Mouse (Mus musculus) right cerebral cortex, adult 2 months (tissue): ENCODE measurements around the gene Igfn1.

Source experiments
- DNase-seq, 2 experiments: peaks; one replicate each; pipeline ENCODE4 v3.0.0; 2021 to 2022; ENCODE audit warnings: low spot score in 2 of 2

Gene Igfn1

DNA sequence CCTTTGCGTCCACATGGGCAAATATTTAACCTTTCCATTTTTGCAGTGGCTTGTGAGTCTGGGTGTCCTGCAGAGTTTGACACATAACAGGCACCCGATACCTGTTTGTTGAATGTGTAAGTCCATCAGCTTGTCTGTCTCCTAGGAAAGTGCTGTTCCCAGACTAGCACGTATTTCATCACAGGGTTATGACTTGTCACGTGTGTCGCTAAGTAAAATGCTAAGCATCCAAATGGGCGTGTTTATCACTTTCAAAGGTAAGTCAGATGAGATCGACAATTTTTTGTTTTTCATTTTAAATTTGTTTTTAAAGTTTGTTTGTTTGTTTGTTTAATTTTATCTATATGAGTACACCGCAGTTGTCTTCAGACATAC is 2.0 kb upstream of the Igfn1 start:
- DNase-seq: no peak

- peak; percentile 67 to 68 for DNase-seq
Measured at GRCm38 (mm10) chr1:136007211-136008158, 1.3 kb upstream of the Igfn1 start, which contains the start of gene Tmem9. Gene Tmem9 (plus strand): TSS chr1:136008150.

DNA sequence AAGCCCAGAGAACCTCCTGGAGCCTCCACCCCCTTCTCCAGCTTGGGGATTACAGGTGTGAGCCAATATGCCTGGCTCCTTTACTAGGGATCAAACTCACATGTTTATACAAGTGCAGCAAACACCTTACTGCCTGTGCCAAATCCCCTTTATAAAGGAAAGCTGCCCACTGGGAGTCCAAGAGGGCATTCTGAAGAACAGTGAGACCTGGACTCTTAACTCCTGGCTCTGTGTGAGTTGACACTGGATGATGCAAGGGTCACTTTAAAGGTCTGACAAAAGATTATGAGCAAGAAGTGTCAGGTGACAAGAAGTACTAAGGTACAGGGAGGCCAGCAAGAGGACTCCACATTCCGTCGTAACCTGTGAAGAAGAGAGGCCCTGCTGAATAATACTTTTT is 4.7 kb downstream of the Igfn1 start:
- no peak for DNase-seq

DNA sequence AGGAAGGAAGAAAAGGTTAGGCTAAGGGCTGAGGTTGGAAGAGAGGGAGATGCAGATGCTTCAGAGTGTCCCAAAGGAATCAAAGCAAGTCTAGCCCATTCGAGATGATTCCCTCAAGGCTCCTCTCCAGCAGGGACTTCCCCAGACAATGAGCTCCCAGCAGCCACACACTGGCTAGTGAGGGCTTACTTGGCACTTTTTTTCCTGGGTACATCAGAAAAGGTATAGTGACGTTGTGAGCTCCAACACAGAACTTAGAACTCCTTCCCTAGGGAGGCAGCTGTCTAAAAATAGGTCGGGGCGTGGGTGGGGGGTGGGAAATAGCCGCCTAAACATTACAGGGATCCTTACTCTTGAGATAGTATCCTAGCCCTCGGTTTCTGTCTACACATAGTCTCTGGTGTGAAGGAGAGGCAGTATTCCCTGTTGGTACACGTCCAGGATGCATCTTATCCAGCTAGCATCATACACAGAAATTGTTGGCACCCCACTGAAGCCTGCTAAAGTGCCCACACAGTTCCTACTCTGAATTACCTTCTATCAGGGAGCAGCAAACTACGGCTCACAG is 6.3 kb downstream of the Igfn1 start:
- DNase-seq: no peak

- DNase-seq: no peak
Measured at GRCm38 (mm10) chr1:135997537-135997936, 8.6 kb downstream of the Igfn1 start.

DNA sequence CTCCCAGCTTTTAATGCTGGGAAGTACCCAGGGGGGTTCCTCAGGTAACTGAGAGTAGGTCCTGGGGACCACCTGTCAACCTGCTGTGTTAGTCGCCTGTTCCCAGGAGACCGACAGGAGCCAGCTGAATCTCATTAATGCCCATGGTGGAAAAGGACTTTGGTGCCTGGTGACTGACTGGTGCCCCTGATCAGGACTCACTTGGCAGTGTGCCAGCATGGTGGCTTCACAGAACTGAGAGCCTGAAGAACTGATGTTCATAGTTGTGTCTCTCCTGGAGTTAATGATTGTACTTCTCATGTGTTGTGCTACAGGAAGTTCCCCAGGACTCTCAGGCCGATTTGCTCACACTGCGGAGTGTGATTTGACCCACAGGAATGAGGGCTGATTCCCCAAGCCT is 12.7 kb downstream of the Igfn1 start:
- no peak for DNase-seq

DNA sequence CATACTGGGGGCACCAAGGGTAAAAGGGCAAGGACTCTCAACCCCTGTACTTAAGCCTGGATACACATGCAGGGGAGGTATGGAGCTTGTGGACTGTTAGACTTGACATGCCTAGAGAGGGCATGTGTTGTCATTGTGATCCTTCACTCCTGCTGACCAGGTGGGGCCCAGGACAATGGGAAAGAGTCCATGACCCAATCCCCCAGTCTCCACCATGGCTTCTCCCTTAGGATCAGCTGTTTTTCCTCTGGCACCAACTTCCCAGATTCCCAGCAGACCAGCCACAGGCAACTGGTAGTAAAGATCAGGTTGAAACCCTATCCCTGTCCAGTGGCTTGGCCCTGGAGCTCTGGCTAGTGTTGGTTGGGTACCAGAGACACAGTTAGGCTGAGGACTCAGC is 16.3 kb downstream of the Igfn1 start:
- no peak for DNase-seq

- DNase-seq: no peak
Measured at GRCm38 (mm10) chr1:135984105-135984504, 22.0 kb downstream of the Igfn1 start.

DNA sequence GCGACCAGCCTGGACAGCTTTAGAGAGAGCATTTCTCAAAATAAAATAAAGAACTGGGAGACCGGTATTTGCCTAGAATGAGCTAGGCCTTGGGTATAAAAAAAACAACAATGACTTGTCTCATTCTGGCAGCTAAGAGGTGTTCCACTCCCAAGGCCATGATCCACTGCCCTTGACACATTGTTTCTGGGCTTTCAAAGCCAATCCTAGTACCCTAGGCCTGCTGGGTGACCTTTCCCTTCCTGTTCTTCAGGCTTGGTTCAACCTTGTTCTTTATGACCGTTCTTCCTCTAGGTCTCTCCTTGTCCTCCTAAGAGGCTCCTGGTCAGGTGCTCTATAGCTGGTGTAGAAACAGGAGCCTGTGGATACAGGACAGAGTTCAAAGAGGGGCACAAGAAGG is 33.6 kb downstream of the Igfn1 start:
- DNase-seq: no peak

GRCm38 (mm10) chr1:135970486-135970885 is 35.7 kb downstream of the Igfn1 start:
- DNase-seq: no peak

- DNase-seq: no peak
Measured at GRCm38 (mm10) chr1:135967739-135968138, 38.4 kb downstream of the Igfn1 start.

DNA sequence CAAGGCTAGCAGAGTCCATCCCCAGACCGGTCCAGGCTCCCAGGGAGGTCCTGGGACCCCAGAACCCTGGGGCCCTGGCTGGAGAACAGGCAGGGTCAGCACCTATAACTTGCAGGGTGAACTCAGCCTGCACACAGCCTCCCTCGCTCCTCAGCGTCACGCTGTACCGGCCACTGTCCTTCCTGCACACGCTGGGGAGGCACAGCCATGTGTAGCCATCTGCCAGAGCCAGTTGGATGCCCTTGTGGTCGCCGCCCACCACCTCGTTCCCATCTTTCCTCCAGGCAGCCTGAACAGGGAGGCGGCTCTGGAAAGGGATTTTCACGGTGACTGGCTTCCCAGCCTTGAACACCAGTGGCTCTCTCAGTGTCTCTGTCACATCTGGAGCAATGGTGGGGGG is 41.6 kb downstream of the Igfn1 start:
- peak in 1 of 2 experiments; percentile 33 for DNase-seq

DNA sequence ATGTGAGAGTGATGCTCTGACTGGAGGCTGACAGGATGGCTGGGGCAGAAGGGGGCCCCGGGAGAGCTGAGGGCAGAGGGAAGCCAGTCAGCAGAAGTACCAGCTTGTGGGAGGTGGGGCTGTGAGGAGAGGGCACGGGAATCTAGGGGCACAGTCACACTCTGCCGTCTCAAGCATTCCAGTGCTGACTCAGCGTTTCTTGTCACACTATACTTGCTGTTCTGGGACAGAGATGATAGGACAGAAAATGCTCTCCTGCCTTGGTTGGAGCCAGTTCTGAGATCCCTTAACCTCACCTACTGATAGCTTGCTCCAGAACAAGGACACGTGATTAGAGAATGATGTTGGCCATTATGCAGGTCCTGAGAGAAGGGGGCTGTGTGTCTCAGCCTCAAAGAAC is 43.0 kb downstream of the Igfn1 start:
- DNase-seq: no peak

DNA sequence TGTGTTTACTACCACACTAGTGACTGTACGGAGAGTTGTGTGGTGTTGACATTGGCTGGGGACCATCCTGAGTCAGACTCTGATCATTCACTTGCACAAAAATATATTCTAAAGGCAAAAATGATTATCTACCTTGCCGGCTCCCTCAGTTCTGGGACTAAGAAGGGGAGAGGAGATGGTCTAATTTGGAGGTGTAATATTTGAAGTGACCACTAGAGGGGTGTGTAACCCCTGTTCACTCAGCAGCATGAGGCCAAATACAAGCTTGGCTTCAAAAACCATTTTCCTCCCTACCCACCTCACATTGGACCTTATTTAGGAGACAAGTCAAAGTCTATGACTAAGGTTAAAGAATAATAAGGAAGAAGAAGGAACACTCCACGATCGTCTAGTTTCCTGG is 47.7 kb downstream of the Igfn1 start:
- peak in 1 of 2 experiments; percentile 31 for DNase-seq

DNA sequence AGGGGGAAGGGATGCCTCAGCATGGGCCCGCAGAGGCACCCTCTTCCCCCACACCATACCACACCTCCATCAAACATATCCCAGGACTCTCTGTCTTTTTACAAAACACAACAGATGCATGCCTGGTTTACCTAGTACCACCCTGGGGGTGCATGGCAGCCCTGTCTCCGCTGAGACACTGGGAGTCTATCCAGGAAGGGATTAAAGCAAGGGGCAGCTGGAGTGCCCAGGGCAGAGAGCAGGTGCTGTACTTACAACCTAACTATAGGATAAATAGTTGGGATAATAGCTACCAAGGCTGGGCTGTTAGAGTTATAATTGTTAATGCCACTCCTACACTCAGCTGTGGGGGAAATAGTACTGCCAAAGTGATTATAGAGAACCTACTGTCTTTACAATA is 57.3 kb downstream of the Igfn1 start:
- no peak for DNase-seq

DNA sequence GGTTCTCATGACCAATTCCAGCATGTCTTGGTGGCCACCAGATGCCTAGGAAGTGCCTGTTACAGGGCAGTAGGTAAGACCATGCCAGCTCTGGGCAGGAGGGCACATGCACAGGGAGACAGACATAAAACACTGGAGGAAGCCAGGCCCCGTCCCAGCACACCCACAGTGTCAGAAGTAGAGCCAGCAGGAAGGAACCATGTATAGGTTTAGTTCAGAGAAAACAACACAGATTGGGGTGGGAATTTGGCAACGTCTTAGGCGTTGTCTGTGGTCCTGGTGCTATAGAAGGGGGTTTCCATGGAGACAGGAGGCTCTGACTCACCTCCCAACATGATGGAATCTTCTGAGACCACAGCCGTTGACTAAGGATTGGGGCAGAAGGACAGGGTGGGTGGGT is 59.9 kb downstream of the Igfn1 start:
- DNase-seq: peak; percentile 43

GRCm38 (mm10) chr1:135945711-135946110 is 60.4 kb downstream of the Igfn1 start:
- DNase-seq: peak; percentile 42 to 44

DNA sequence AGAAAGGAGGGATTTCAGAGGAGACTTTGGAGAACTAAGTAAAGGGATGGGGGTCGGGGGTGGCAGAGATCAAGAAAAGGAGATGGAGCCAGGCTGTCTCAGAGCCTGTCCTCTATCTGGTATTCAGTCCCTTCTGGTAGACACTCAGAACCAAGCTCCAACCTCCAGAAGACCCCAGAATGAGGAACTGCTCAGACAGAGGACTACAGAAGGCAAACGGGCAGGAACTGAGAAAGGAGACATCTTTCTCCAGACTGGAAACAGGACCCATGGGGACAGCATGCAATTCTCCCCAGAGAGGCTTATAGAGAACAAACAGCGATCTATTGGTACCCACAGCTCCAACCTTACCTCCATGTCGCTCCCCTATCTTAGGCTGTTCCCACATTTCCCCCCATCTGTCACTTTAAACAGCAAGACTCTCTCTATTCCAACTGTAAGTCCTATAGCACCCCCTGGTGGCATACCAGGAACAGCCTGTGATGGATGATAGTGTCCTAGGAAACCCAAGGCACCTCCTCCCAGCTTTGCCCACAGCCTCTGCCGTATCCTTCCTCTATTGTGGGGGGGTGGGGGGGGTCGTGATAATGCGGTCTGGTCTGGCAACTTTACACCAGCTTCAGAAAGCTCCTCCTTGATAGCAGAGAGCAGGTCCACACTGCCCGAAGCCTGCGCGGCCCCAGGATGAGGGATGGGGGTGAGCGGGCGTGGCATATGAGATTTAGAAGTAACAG is 61.4 kb downstream of the Igfn1 start:
- DNase-seq: peak; percentile 87 to 95

- no peak for DNase-seq
Measured at GRCm38 (mm10) chr1:135943713-135944112, 62.4 kb downstream of the Igfn1 start.

GRCm38 (mm10) chr1:135942116-135942515 is 64.0 kb downstream of the Igfn1 start:
- DNase-seq: no peak

GRCm38 (mm10) chr1:135941259-135942006 is 64.7 kb downstream of the Igfn1 start:
- no peak for DNase-seq

DNA sequence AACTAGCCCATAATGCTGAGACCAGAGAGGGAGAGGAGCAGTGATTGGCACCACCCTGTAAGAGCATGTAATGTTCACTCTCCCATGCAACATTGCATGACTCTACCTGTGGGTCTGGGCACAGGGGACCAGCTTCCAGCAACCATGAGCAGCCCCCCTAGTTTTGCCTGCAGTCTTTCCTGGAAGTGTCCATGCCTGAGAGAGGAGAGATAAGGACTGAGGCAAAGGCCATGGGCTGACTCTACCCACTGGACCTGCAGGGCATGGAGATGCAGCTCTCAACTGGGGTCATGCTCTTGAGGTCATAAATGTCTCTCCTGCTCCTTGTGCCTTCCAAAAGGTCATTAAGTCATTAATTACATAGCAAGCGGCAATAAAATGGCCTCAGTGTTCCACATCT is 70.1 kb downstream of the Igfn1 start:
- DNase-seq: no peak
